Mouse (Mus musculus): ENCODE results near the gene Dctn2.

Gene Dctn2

GRCm38 (mm10) chr10:127311476-127312355 lies 45.5 kb downstream of the Dctn2 start, which contains the start of gene Mars:
Gene Mars (minus strand): TSS chr10:127311786.
- in situ Hi-C loops (cut with MboI, MseI): loop anchor here in 1 of 2 experiments (5.0 kb wide), 1 partner anchor 129 kb away; the partner anchor contains the start of gene Slc26a10

- in situ Hi-C loops (cut with MboI, MseI): loop anchor here in 1 of 2 experiments (5.0 kb wide), 1 partner anchor 130 kb away; the partner anchor contains the start of gene Slc26a10
These were observed 46.1 kb downstream of the Dctn2 start for GRCm38 (mm10) chr10:127312356-127312676.

- in situ Hi-C loops (cut with MboI, MseI): loop anchor here in 1 of 2 experiments (5.0 kb wide), 1 partner anchor 131 kb away; the partner anchor contains the start of gene Slc26a10
These were observed 46.7 kb downstream of the Dctn2 start for GRCm38 (mm10) chr10:127312858-127313257.

GRCm38 (mm10) chr10:127313516-127313915 lies 47.3 kb downstream of the Dctn2 start:
- in situ Hi-C loops (cut with MboI, MseI): loop anchor here in 1 of 2 experiments (5.0 kb wide), 1 partner anchor 131 kb away; the partner anchor contains the start of gene Slc26a10

- in situ Hi-C loops (cut with MboI, MseI): loop anchor here (5.0 kb wide), 2 partner anchors 133 to 1307 kb away; partner anchors contain the start of gene Slc26a10 (in 1 of the 2)
These were observed 48.8 kb downstream of the Dctn2 start for GRCm38 (mm10) chr10:127314950-127315349.

- in situ Hi-C loops (cut with MboI, MseI): loop anchor here (5.0 kb wide), 1 partner anchor 1305 kb away; no protein-coding TSS in a partner anchor
These were observed 51.1 kb downstream of the Dctn2 start for GRCm38 (mm10) chr10:127317277-127317676.

GRCm38 (mm10) chr10:127318009-127318408 lies 51.8 kb downstream of the Dctn2 start:
- in situ Hi-C loops (cut with MboI, MseI): loop anchor here (5.0 kb wide), 1 partner anchor 1304 kb away; no protein-coding TSS in a partner anchor

- in situ Hi-C loops (cut with MboI, MseI): loop anchor here (5.0 to 10.0 kb wide), 2 partner anchors 1015 to 1302 kb away; partner anchors contain the start of gene Cs (in 1 of the 2)
These were observed 53.8 kb downstream of the Dctn2 start for GRCm38 (mm10) chr10:127319969-127320368.

GRCm38 (mm10) chr10:127321621-127322020 lies 55.5 kb downstream of the Dctn2 start, which contains the start of gene Arhgap9:
Gene Arhgap9 (plus strand): TSS chr10:127321964.
- in situ Hi-C loops (cut with MboI, MseI): loop anchor here in 1 of 2 experiments (10.0 kb wide), 1 partner anchor 1013 kb away; the partner anchor contains the start of gene Cs

- in situ Hi-C loops (cut with MboI, MseI): loop anchor here in 1 of 2 experiments (10.0 kb wide), 1 partner anchor 1013 kb away; the partner anchor contains the start of gene Cs
These were observed 56.0 kb downstream of the Dctn2 start for GRCm38 (mm10) chr10:127322178-127322577.

GRCm38 (mm10) chr10:127322669-127323068 lies 56.5 kb downstream of the Dctn2 start:
- in situ Hi-C loops (cut with MboI, MseI): loop anchor here in 1 of 2 experiments (10.0 kb wide), 1 partner anchor 1012 kb away; the partner anchor contains the start of gene Cs

- in situ Hi-C loops (cut with MboI, MseI): loop anchor here in 1 of 2 experiments (10.0 kb wide), 1 partner anchor 1012 kb away; the partner anchor contains the start of gene Cs
These were observed 57.1 kb downstream of the Dctn2 start for GRCm38 (mm10) chr10:127323131-127323855.

GRCm38 (mm10) chr10:127324495-127324894 lies 58.3 kb downstream of the Dctn2 start:
- in situ Hi-C loops (cut with MboI, MseI): loop anchor here in 1 of 2 experiments (10.0 kb wide), 1 partner anchor 1010 kb away; the partner anchor contains the start of gene Cs

- in situ Hi-C loops (cut with MboI, MseI): loop anchor here in 1 of 2 experiments (10.0 kb wide), 1 partner anchor 1009 kb away; the partner anchor contains the start of gene Cs
These were observed 59.4 kb downstream of the Dctn2 start for GRCm38 (mm10) chr10:127325454-127326016.

GRCm38 (mm10) chr10:127326017-127326801 lies 60.0 kb downstream of the Dctn2 start:
- in situ Hi-C loops (cut with MboI, MseI): loop anchor here in 1 of 2 experiments (10.0 kb wide), 1 partner anchor 1009 kb away; the partner anchor contains the start of gene Cs

- in situ Hi-C loops (cut with MboI, MseI): loop anchor here in 1 of 2 experiments (10.0 kb wide), 1 partner anchor 1008 kb away; the partner anchor contains the start of gene Cs
These were observed 60.7 kb downstream of the Dctn2 start for GRCm38 (mm10) chr10:127326828-127327227.

GRCm38 (mm10) chr10:127327461-127328145 lies 61.4 kb downstream of the Dctn2 start:
- in situ Hi-C loops (cut with MboI, MseI): loop anchor here in 1 of 2 experiments (10.0 kb wide), 1 partner anchor 1007 kb away; the partner anchor contains the start of gene Cs

GRCm38 (mm10) chr10:127330212-127330611 lies 64.0 kb downstream of the Dctn2 start:
- in situ Hi-C loops (cut with MboI, MseI): loop anchor here (5.0 to 10.0 kb wide), 2 partner anchors 143 to 145 kb away; partner anchors contain the start of gene Slc26a10 (in 1 of the 2)
